Mouse (Mus musculus) E14TG2a.4 (cell line): ENCODE measurements at regions not wholly inside any gene's neighbourhood (a gene's known extent, or its start where the extent isn't known, plus 50 kb on each side); places are given as distances from the start of the nearest gene placed in this dataset.

Source experiments
- CTCF ChIP-seq: conservative IDR thresholded peaks from 2 replicates; pipeline ENCODE4 v1.5.1; 2014; ENCODE audit warnings: low read length
- NANOG ChIP-seq: IDR thresholded peaks from 2 replicates; pipeline ENCODE4 v1.6.1; 2014; ENCODE audit warnings: borderline replicate concordance, low read length, mixed read lengths

- TF ChIP-seq CTCF (no peak), NANOG (no peak)
Observed at GRCm38 (mm10) chr16:8234351-8234750, 190.6 kb downstream of the Tmem114 start.
